Mouse (Mus musculus) kidney, adult 2 months (tissue): Measurements from ENCODE around the gene Gria1.

Experiments
- CTCF ChIP-seq: fragments of 200-500 bp; conservative IDR thresholded peaks from 2 replicates; pipeline ENCODE4 v1.5.1; 2011; ENCODE audit warnings: low read depth, mild to moderate bottlenecking, control low read depth, low read length, moderate library complexity, mixed read lengths; ENCODE audit not compliant: insufficient read depth, insufficient read length
- POLR2A ChIP-seq: fragments of 200-500 bp; IDR thresholded peaks from one replicate; pipeline ENCODE4 v1.6.1; 2011; ENCODE audit warnings: low read depth, low read length, control low read depth

GRCm38 (mm10) chr11:57090705-57091104 is 79.5 kb downstream of the Gria1 start:
- no peak for TF ChIP-seq CTCF
- no peak for TF ChIP-seq POLR2A
